Mouse (Mus musculus): ENCODE measurements at regions not wholly inside any gene's neighbourhood (a gene's known extent, or its start where the extent isn't known, plus 50 kb on each side); places are given as distances from the start of the nearest gene placed in this dataset.
A peak's percentile ranks its signal among the peaks of the same experiment; 100 is the strongest.
"Not testable (repeated sequence)": the region's sequence is repeated elsewhere in the genome, so short reads cannot be mapped to it uniquely, and the experiment has no call there.

- no peak for DNase-seq
Measured at GRCm38 (mm10) chr17:31732176-31732880, 54.7 kb downstream of the Cryaa start.

GRCm38 (mm10) chr17:31734521-31734920 lies 56.9 kb downstream of the Cryaa start:
- no peak for DNase-seq

GRCm38 (mm10) chr17:31736716-31737115 lies 59.1 kb downstream of the Cryaa start:
- peak in 1 of 2 experiments; percentile 38 for DNase-seq

GRCm38 (mm10) chr17:31738249-31738648 lies 60.6 kb downstream of the Cryaa start:
- no peak for DNase-seq

- no peak for DNase-seq
Measured at GRCm38 (mm10) chr17:31739586-31739985, 62.0 kb downstream of the Cryaa start.

- no peak for DNase-seq
Measured at GRCm38 (mm10) chr17:31740059-31740458, 62.5 kb downstream of the Cryaa start.

GRCm38 (mm10) chr17:31743656-31744055 lies 66.0 kb downstream of the Cryaa start:
- peak in 1 of 2 experiments; percentile 42 for DNase-seq

GRCm38 (mm10) chr17:31746198-31747111 lies 68.8 kb downstream of the Cryaa start:
- peak in 1 of 2 experiments; percentile 34 for DNase-seq

GRCm38 (mm10) chr17:31747563-31747962 lies 70.0 kb downstream of the Cryaa start:
- no peak for DNase-seq

GRCm38 (mm10) chr17:31748158-31748557 lies 70.6 kb downstream of the Cryaa start:
- no peak for DNase-seq

- no peak for DNase-seq
Measured at GRCm38 (mm10) chr17:31748971-31749370, 71.4 kb downstream of the Cryaa start.

- no peak for DNase-seq
Measured at GRCm38 (mm10) chr17:31751262-31751661, 73.7 kb downstream of the Cryaa start.

- peak in 1 of 2 experiments; percentile 12 for DNase-seq
Measured at GRCm38 (mm10) chr17:31753113-31753858, 75.7 kb downstream of the Cryaa start.

- no peak for DNase-seq
Measured at GRCm38 (mm10) chr17:31753859-31754229, 76.2 kb downstream of the Cryaa start.

- no peak for DNase-seq
Measured at GRCm38 (mm10) chr17:31760465-31760864, 82.9 kb downstream of the Cryaa start.

- DNase-seq: no peak
Measured at GRCm38 (mm10) chr17:31763078-31763477, 85.5 kb downstream of the Cryaa start.

GRCm38 (mm10) chr17:31766779-31767697 lies 88.6 kb downstream of the Sik1 start:
- peak; percentile 75 to 81 for DNase-seq

GRCm38 (mm10) chr17:31772201-31772820 lies 83.3 kb downstream of the Sik1 start:
- DNase-seq: no peak

GRCm38 (mm10) chr17:31773882-31774281 lies 81.7 kb downstream of the Sik1 start:
- DNase-seq: not testable (repeated sequence)

- DNase-seq: no peak
Measured at GRCm38 (mm10) chr17:31775037-31775436, 80.6 kb downstream of the Sik1 start.

GRCm38 (mm10) chr17:31775966-31776365 lies 79.6 kb downstream of the Sik1 start:
- DNase-seq: no peak
